ENCODE assay signal across 27 mouse cellular contexts in genomic region chr11:20301332-20301731, GRCm38 (mm10). TPM values are rescaled to one million over a fixed set of nuclear protein-coding genes. Genes with fewer than 3 reads are reported as not detected.
DNase-seq lines count a peak whose midpoint lies in the region; ATAC-seq and TF ChIP-seq lines count a peak whose summit lies in the region.
"Had no signal": no experiment of that assay in that cellular context is flagged by ENCODE, and none has a peak within 500 bp of the region (broad histone marks: within the 10 kb centered on the region; RNA-seq: fewer than 3 reads in every experiment).

No protein-coding gene starts in this region.

- intact Hi-C loops in heart, postnatal 10 days (cut with DNase I), result no loop called here
- intact Hi-C loops in gastrocnemius, postnatal 36 days (cut with DNase I), result loop anchor here (5.0 kb wide), 1 partner anchor 101 kb away; no protein-coding TSS in a partner anchor

- H3K27me3 ChIP-seq in heart, embryonic 15.5 days, result no peaks in the 10 kb centered on the region
- H3K27me3 ChIP-seq in myocyte (ENCODE audit: control insufficient read depth, insufficient read depth, insufficient read length), result no peaks in the 10 kb centered on the region
- H3K27me3 ChIP-seq in kidney, embryonic 16.5 days (ENCODE audit: insufficient read depth, low read length), result no peaks in the 10 kb centered on the region
- H3K27me3 ChIP-seq: embryonic facial prominence, embryonic 13.5 days; heart, embryonic 13.5 days; hindbrain, embryonic 13.5 days; megakaryocyte, embryonic 14.5 days had no signal

- no peak for DNase-seq in heart, postnatal 10 days
- no peak for DNase-seq in gastrocnemius, postnatal 36 days
- DNase-seq in frontal cortex, adult 2 months (ENCODE audit: extremely low spot score in 1 of 2, low spot score in 1 of 2), result no peak
- DNase-seq: adrenal gland, adult 8-10 months; cerebellum, adult 11-12 months; cerebellum, postnatal 10 days; gastrocnemius, postnatal 14 days; heart, adult 2 months; heart, postnatal 36 days; kidney, adult 2 months; kidney, postnatal 14 days; liver, postnatal 0 days; lung, postnatal 14 days; midbrain, embryonic 14.5 days; right cerebral cortex, postnatal 14 days had no signal

- 0 out of 2 replicates have a peak, but pooled peaks cover 3% of the 10 kb centered on the region for H3K36me3 ChIP-seq in heart, embryonic 15.5 days
- H3K36me3 ChIP-seq in myocyte (ENCODE audit: control insufficient read depth, insufficient read depth), result peaks cover 42% of the 10 kb centered on the region
- peaks cover 4% of the 10 kb centered on the region for H3K36me3 ChIP-seq in kidney, embryonic 16.5 days (ENCODE audit: insufficient read depth, low read length)

- peaks cover 3% of the 10 kb centered on the region; the same call in 1 of the 2 replicates for H3K4me1 ChIP-seq in heart, embryonic 15.5 days (replicated peaks)
- H3K4me1 ChIP-seq in kidney, embryonic 16.5 days (ENCODE audit: insufficient read depth, low read length), result no peaks in the 10 kb centered on the region
- H3K4me1 ChIP-seq: embryonic facial prominence, embryonic 13.5 days; hindbrain, embryonic 13.5 days had no signal

- ATAC-seq in heart, embryonic 15.5 days (replicated peaks; ENCODE audit: insufficient number of reproducible peaks, insufficient read depth, low FRiP score, low read depth), result 0 out of 2 replicates have a peak, but pooled peaks have one; percentile 32
- ATAC-seq in CD4-positive, CD25-positive, alpha-beta regulatory T cell, adult 4 months, result peak; percentile 74
- ATAC-seq in granulocyte monocyte progenitor cell, adult 5-6 weeks (replicated peaks; ENCODE audit: poor library complexity, severe bottlenecking), result peak; percentile 69; the same call in 1 of the 2 replicates
- no peak for ATAC-seq in kidney, embryonic 16.5 days (ENCODE audit: low FRiP score, low TSS enrichment)
- ATAC-seq: forebrain, embryonic 14.5 days; liver, postnatal 0 days had no signal

- H3K4me2 ChIP-seq in heart, embryonic 15.5 days, result no peak overlapping the region
- no peak overlapping the region for H3K4me2 ChIP-seq in myocyte (ENCODE audit: low read depth)
- no peak overlapping the region for H3K4me2 ChIP-seq in kidney, embryonic 16.5 days (replicated peaks; ENCODE audit: low read depth, low read length)
- H3K4me2 ChIP-seq: embryonic facial prominence, embryonic 13.5 days; heart, embryonic 13.5 days; hindbrain, embryonic 13.5 days had no signal

- WGBS in heart, embryonic 15.5 days, result 80% methylated on average over 4 of the region's 4 CpGs
- 84% methylated on average over 4 of the region's 4 CpGs for WGBS in kidney, embryonic 16.5 days

- no peak overlapping the region for H3K4me3 ChIP-seq in heart, embryonic 15.5 days
- no peak overlapping the region for H3K4me3 ChIP-seq in myocyte
- H3K4me3 ChIP-seq in kidney, embryonic 16.5 days (ENCODE audit: low read length), result no peak overlapping the region
- H3K4me3 ChIP-seq: embryonic facial prominence, embryonic 13.5 days; heart, adult 2 months; heart, embryonic 13.5 days; hindbrain, embryonic 13.5 days; layer of hippocampus, adult 2 months; megakaryocyte, embryonic 14.5 days had no signal

- no peak overlapping the region for H3ac ChIP-seq in myocyte (ENCODE audit: control insufficient read depth, insufficient read length)

- no peaks in the 10 kb centered on the region for H3K79me2 ChIP-seq in myocyte (ENCODE audit: control insufficient read depth, insufficient read depth)

- no peak for TF ChIP-seq POLR2A in myocyte (IDR thresholded peaks at IDR 0.05; ENCODE audit: insufficient read length, low read depth)

- H3K9me3 ChIP-seq in heart, embryonic 15.5 days (replicated peaks), result no peaks in the 10 kb centered on the region
- 0 out of 2 replicates have a peak, but pooled peaks cover 4% of the 10 kb centered on the region for H3K9me3 ChIP-seq in kidney, embryonic 16.5 days (ENCODE audit: low read length)
- H3K9me3 ChIP-seq: embryonic facial prominence, embryonic 13.5 days; heart, embryonic 13.5 days; hindbrain, embryonic 13.5 days; megakaryocyte, embryonic 14.5 days had no signal

- H3K27ac ChIP-seq in heart, embryonic 15.5 days, result no peak overlapping the region
- no peak overlapping the region for H3K27ac ChIP-seq in kidney, embryonic 16.5 days (ENCODE audit: low read length)
- H3K27ac ChIP-seq: embryonic facial prominence, embryonic 13.5 days; heart, adult 2 months; heart, embryonic 13.5 days; hindbrain, embryonic 13.5 days; layer of hippocampus, adult 2 months; stomach, postnatal 0 days had no signal

- H3K9ac ChIP-seq in heart, embryonic 15.5 days, result no peak overlapping the region
- no peak overlapping the region for H3K9ac ChIP-seq in kidney, embryonic 16.5 days (replicated peaks; ENCODE audit: low read length)
- H3K9ac ChIP-seq: embryonic facial prominence, embryonic 13.5 days; heart, embryonic 13.5 days; hindbrain, embryonic 13.5 days; liver, postnatal 0 days had no signal

TF ChIP-seq in myocyte, 11 proteins besides CTCF, POLR2A, EP300 and RAD21:
- TF ChIP-seq CEBPB (IDR thresholded peaks at IDR 0.05; ENCODE audit: insufficient read depth, poor library complexity, severe bottlenecking), result no peak
- no peak for TF ChIP-seq TCF12 (IDR thresholded peaks at IDR 0.05; ENCODE audit: insufficient read depth, poor library complexity, severe bottlenecking)
- TF ChIP-seq POLR2AphosphoS2 (IDR thresholded peaks at IDR 0.05; ENCODE audit: insufficient read length, low read depth), result peak; percentile 45
- TF ChIP-seq E2F4 (IDR thresholded peaks at IDR 0.05; ENCODE audit: insufficient read depth), result no peak

RNA-seq across cellular contexts. Expression of gene Slc1a4, which starts 31.2 kb away (rescaled TPM):
- 6.9 and 10.7 TPM in 2 replicates for polyA plus RNA-seq in heart, embryonic 15.5 days (2015; fragmentation: Nextera tagmentation; extraction: Ambion mirVana)
- total RNA-seq in heart, postnatal 10 days (2021), result 1 to 10 TPM; 3.1 to 3.5 TPM
- polyA plus RNA-seq in CD4-positive, CD25-positive, alpha-beta regulatory T cell, adult 4 months (2017; shearing (Covaris generic)), result under 1 TPM; 0.13 to 0.70 TPM
- 0.73 and 1.2 TPM in 2 replicates for total RNA-seq in granulocyte monocyte progenitor cell, adult 5-6 weeks (2014; fragmentation: Nextera tagmentation)
- 0.36 and 0.47 TPM in 2 replicates for total RNA-seq in granulocyte monocyte progenitor cell, adult 5-6 weeks (2017)
- 66.7 TPM for polyA plus RNA-seq in myocyte (2012; fragmentation: generic; extraction: Trizol)
- polyA plus RNA-seq in kidney, embryonic 16.5 days (2015; fragmentation: Nextera tagmentation; extraction: Ambion mirVana), result 9.4 and 9.8 TPM in 2 replicates
- under 1 TPM; 0.71 to 0.81 TPM for total RNA-seq in gastrocnemius, postnatal 36 days (2021)
- polyA plus RNA-seq in frontal cortex, adult 2 months (2012; rRNA removed), result 24.3 and 30.8 TPM in 2 replicates

RNA-seq across cellular contexts. Expression of gene Cep68, which starts 52.1 kb away (rescaled TPM):
- polyA plus RNA-seq in heart, embryonic 15.5 days (2015; fragmentation: Nextera tagmentation; extraction: Ambion mirVana), result 25.7 and 31.9 TPM in 2 replicates
- 10 to 100 TPM; 40.0 to 42.7 TPM for total RNA-seq in heart, postnatal 10 days (2021)
- polyA plus RNA-seq in CD4-positive, CD25-positive, alpha-beta regulatory T cell, adult 4 months (2017; shearing (Covaris generic)), result 10 to 100 TPM; 12.3 to 16.2 TPM
- total RNA-seq in granulocyte monocyte progenitor cell, adult 5-6 weeks (2014; fragmentation: Nextera tagmentation), result 40.0 and 41.2 TPM in 2 replicates
- 23.3 and 23.7 TPM in 2 replicates for total RNA-seq in granulocyte monocyte progenitor cell, adult 5-6 weeks (2017)
- 9.3 TPM for polyA plus RNA-seq in myocyte (2012; fragmentation: generic; extraction: Trizol)
- polyA plus RNA-seq in kidney, embryonic 16.5 days (2015; fragmentation: Nextera tagmentation; extraction: Ambion mirVana), result 35.1 and 40.5 TPM in 2 replicates
- 10 to 100 TPM; 26.9 to 30.0 TPM for total RNA-seq in gastrocnemius, postnatal 36 days (2021)
- polyA plus RNA-seq in frontal cortex, adult 2 months (2012; rRNA removed), result 18.9 and 19.6 TPM in 2 replicates
